Mouse (Mus musculus) mouse embryonic stem cell (cell line): Measurements from ENCODE around the gene Comp.

ENCODE experiments used
- in situ Hi-C, 2 experiments: fragments of 300-500 bp; cut with MboI; formaldehyde crosslinking; loops; 1 replicate in 1 of 2; 3 replicates in 1 of 2; pipeline ENCODE4 v1.14.3; 2019 to 2020; ENCODE audit warnings: low sequenced_read_pairs in 2 of 2, low pct_unique_long_range_greater_than_20kb in 1 of 2, mixed read lengths in 1 of 2; ENCODE audit not compliant: unreplicated experiment in 1 of 2

Comp gene

GRCm38 (mm10) chr8:70417914-70418313 lies 44.6 kb downstream of the Comp start:
- in situ Hi-C loops = loop anchor here in 1 of 2 experiments (10.0 kb wide), 1 partner anchor 87 kb away; the partner anchor contains the start of gene Rex1bd

- in situ Hi-C loops = loop anchor here in 1 of 2 experiments (10.0 kb wide), 1 partner anchor 86 kb away; the partner anchor contains the start of gene Rex1bd
Observed at GRCm38 (mm10) chr8:70418954-70419353, 45.6 kb downstream of the Comp start.

- in situ Hi-C loops = loop anchor here in 1 of 2 experiments (10.0 kb wide), 1 partner anchor 85 kb away; the partner anchor contains the start of gene Rex1bd
Observed at GRCm38 (mm10) chr8:70419879-70420643, 46.7 kb downstream of the Comp start.

GRCm38 (mm10) chr8:70421349-70422104 lies 48.2 kb downstream of the Comp start:
- in situ Hi-C loops = no loop called here

GRCm38 (mm10) chr8:70422722-70423121 lies 49.4 kb downstream of the Comp start:
- in situ Hi-C loops = no loop called here

- in situ Hi-C loops = no loop called here
Observed at GRCm38 (mm10) chr8:70426300-70426907, 53.0 kb downstream of the Comp start.

- in situ Hi-C loops = no loop called here
Observed at GRCm38 (mm10) chr8:70431213-70431612, 57.9 kb downstream of the Comp start.
